Mouse (Mus musculus) B cell, adult 2 months (primary cell): ENCODE results near the gene Nfe2.
"Not testable (repeated sequence)": the region's sequence is repeated elsewhere in the genome, so short reads cannot be mapped to it uniquely, and the experiment has no call there.

Source experiments
- DNase-seq, 2 experiments: peaks; one replicate each; pipeline ENCODE4 v3.0.0; 2022

The Nfe2 gene

GRCm38 (mm10) chr15:103290417-103290816 lies 32.2 kb upstream of the Nfe2 start:
- no peak for DNase-seq

- DNase-seq, result no peak
Observed at GRCm38 (mm10) chr15:103289600-103289999, 31.4 kb upstream of the Nfe2 start.

- no peak for DNase-seq
Observed at GRCm38 (mm10) chr15:103285778-103286417, 27.7 kb upstream of the Nfe2 start.

GRCm38 (mm10) chr15:103284647-103285046 lies 26.4 kb upstream of the Nfe2 start:
- DNase-seq, result no peak

GRCm38 (mm10) chr15:103284066-103284465 lies 25.9 kb upstream of the Nfe2 start:
- peak; percentile 65 to 68 for DNase-seq

- no peak for DNase-seq
Observed at GRCm38 (mm10) chr15:103281465-103282205, 23.4 kb upstream of the Nfe2 start.

- DNase-seq, result peak; percentile 39 to 44
Observed at GRCm38 (mm10) chr15:103280817-103281464, 22.7 kb upstream of the Nfe2 start.

GRCm38 (mm10) chr15:103279750-103280149 lies 21.5 kb upstream of the Nfe2 start:
- DNase-seq, result peak; percentile 65 to 67

- DNase-seq, result no peak
Observed at GRCm38 (mm10) chr15:103277949-103278348, 19.7 kb upstream of the Nfe2 start.

- not testable (repeated sequence) for DNase-seq
Observed at GRCm38 (mm10) chr15:103275943-103276342, 17.7 kb upstream of the Nfe2 start.

- peak; percentile 89 to 94 for DNase-seq
Observed at GRCm38 (mm10) chr15:103272419-103273279, 14.4 kb upstream of the Nfe2 start, which contains the start of gene Copz1. Gene Copz1, plus strand, starts transcription at chr15:103272714.

- DNase-seq, result no peak
Observed at GRCm38 (mm10) chr15:103268903-103269302, 10.7 kb upstream of the Nfe2 start.

GRCm38 (mm10) chr15:103264794-103265193 lies 6.6 kb upstream of the Nfe2 start:
- DNase-seq, result no peak

GRCm38 (mm10) chr15:103259989-103260388 lies 1.8 kb upstream of the Nfe2 start:
- no peak for DNase-seq

GRCm38 (mm10) chr15:103259162-103259561 lies 959 bp upstream of the Nfe2 start:
- DNase-seq, result no peak

GRCm38 (mm10) chr15:103256210-103256986 lies 1.8 kb downstream of the Nfe2 start:
- DNase-seq, result no peak

GRCm38 (mm10) chr15:103255169-103255568 lies 3.0 kb downstream of the Nfe2 start:
- DNase-seq, result peak; percentile 43 to 56

GRCm38 (mm10) chr15:103253352-103253751 lies 4.9 kb downstream of the Nfe2 start:
- no peak for DNase-seq

GRCm38 (mm10) chr15:103252660-103253059 lies 5.5 kb downstream of the Nfe2 start:
- DNase-seq, result no peak

GRCm38 (mm10) chr15:103251595-103251994 lies 6.6 kb downstream of the Nfe2 start:
- DNase-seq, result no peak

GRCm38 (mm10) chr15:103250195-103250740 lies 7.9 kb downstream of the Nfe2 start:
- DNase-seq, result peak; percentile 82

GRCm38 (mm10) chr15:103249511-103249910 lies 8.7 kb downstream of the Nfe2 start:
- not testable (repeated sequence) for DNase-seq
